Mouse (Mus musculus): ENCODE results near the gene Pacsin2.

GRCm38 (mm10) chr15:83366933-83367552 lies 97.4 kb downstream of the Pacsin2 start:
- TF ChIP-seq POLR2A (IDR thresholded peaks at IDR 0.05; ENCODE audit: control insufficient read depth, extremely low read depth, insufficient read depth, low read length, poor library complexity) (no peak), CTCF (IDR thresholded peaks at IDR 0.05; ENCODE audit: borderline replicate concordance, control insufficient read depth, extremely low read depth, insufficient read depth, low read length, poor library complexity) (no peak)

Data from thymus, adult 2 months (tissue).